Mouse (Mus musculus) CD4-positive, CD25-positive, alpha-beta regulatory T cell, adult 9 weeks (primary cell): ENCODE measurements around the gene Cspg4. TPM values are rescaled to one million over a fixed set of nuclear protein-coding genes. Genes with fewer than 3 reads are reported as not detected.

Experiments
- polyA plus RNA-seq: library from polyadenylated mRNA; unstranded; fragments of 100-300 nt; shearing (Covaris generic); gene quantifications from one replicate; pipeline ENCODE4 v1.2.1, GENCODE M21; 2017

Gene Cspg4
- polyA plus RNA-seq, result not detected

DNA sequence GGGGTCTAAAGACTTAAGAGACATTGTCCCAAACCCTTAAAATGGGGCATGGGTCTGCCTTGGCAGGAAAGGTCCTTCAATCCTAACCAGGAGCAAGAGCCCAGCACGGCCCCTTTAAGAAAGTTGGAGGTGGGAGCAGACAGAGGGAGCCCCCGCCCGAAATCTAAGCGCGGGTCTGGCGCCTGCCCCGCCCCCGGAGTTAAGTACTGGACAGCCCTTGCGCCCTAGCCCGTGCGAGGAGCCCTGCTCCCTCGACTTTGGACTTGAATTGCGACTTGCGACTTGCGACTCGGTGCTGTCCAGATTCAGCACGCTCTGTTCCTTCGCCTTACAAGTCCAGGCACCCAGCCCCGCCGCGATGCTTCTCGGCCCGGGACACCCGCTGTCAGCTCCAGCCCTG lies at the start of gene Cspg4:
Cspg4 (plus strand) TSS at position 202 of the 400 bp plus-strand sequence.

DNA sequence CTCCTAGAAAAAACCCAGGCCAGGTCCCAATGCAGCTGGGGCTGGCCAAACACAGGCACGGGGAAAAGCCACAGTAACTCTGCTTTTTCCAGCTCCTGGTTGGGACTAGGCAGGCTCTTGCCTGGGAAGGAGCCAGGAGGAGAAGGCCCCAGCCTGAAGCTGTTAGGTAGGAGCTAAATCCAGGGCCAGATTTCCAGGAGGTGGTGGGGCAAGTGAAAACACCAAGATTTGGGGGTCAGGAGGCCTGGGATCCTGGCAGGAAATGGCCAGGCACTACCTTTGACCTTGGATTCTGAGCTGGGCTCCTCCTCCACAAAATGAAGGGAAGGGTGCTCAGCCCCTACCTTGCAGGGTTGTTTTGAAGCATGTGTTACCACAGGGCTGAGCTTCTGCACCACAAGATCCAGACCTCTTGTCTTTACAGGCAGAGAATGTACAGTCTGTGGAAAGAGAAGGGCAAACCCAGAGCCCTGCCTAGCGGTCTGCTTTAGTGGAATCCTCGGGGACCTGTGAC lies 560 bp upstream of the Cspg4 start, which contains the start of gene Odf3l1:
Odf3l1 (minus strand) TSS at position 464 of the 514 bp plus-strand sequence.

DNA sequence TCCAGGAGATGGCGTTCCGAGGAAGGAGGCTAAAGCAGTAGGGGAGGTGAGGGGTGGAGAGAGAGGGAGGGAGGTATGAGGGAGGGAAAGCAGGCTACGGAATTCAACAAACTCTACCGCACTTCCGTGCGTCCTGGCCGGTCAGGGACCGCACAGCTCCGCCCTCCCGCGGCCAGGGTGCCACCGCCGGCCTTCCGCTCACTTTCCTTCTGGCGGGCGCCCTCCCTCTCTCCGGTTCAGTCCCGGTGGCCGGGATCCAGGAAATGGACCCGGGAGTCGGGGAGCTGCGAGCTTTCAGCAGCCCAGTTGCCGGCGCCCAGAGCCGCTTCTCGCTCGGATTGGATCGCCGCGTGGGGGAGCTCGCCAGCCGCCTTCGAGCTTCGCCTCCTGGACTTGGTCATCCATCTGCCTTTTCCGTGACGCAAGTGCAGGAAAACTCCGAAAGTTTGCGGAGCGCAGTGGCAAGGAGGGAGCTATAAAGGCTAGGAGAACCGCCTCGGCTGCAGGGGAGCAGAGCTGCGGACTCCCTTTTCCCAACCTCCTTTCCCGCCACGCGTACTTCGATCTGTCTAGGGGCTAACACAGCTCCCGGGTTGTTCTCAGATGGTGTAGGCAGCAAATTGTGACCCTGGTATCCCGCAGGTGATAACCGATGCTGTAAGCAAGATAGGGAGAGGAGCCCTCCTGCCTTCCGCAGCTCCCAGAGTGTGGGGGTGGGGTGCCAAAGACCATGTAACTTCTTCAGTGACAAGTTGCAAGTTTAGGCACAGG lies 63.4 kb downstream of the Cspg4 start, which contains the start of gene Snx33:
Snx33 (minus strand) TSS at position 331 of the 771 bp plus-strand sequence.

DNA sequence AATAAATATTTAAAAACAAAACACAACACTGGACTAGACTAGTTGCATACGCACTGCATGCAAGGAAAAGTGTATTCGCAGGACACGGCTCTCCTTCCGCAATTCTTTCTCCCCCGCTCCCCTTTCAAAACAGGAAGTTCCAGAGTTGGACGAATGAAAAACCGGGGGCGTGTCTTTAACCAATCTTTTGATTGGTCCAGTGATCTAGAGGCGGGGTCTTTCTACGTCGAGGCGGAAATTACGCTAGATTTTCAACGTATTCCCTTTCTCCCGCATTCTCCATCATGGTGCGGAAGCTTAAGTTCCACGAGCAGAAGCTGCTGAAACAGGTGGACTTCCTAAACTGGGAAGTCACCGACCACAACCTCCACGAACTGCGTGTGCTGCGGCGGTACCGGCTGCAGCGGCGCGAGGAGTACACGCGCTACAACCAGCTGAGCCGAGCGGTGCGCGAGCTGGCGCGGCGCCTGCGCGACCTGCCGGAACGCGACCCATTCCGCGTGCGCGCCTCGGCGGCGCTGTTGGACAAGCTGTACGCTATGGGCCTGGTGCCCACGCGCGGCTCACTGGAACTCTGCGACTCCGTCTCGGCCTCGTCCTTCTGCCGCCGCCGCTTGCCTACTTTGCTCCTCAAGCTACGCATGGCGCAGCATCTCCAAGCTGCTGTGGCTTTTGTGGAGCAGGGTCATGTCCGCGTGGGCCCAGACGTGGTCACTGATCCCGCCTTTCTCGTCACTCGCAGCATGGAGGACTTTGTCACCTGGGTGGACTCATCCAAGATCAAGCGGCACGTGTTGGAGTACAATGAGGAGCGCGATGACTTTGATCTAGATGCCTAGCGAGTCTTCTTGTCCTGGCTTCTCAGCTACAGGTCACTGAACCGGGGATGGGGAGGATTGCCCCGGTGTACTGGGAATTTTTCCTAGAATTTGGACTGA lies 72.7 kb downstream of the Cspg4 start, which contains the start of gene Imp3:
Imp3 (plus strand) TSS at position 253 of the 938 bp plus-strand sequence.

Other genes starting within 250 kb of the Cspg4 start
- gene Lingo1, start 68.6 kb upstream of the Cspg4 start, polyA plus RNA-seq, result not detected
- gene Odf3l1, start 354 bp upstream of the Cspg4 start, polyA plus RNA-seq, result not detected
- 15.8 TPM for gene Snx33, start 63.3 kb downstream of the Cspg4 start, polyA plus RNA-seq
- 22.8 TPM for gene Imp3, start 72.4 kb downstream of the Cspg4 start, polyA plus RNA-seq
- 22.7 TPM for gene Snupn, start 85.8 kb downstream of the Cspg4 start, polyA plus RNA-seq
- 3.1 TPM for gene Ptpn9, start 129.9 kb downstream of the Cspg4 start, polyA plus RNA-seq
- 55.3 TPM for gene Sin3a, start 207.0 kb downstream of the Cspg4 start, polyA plus RNA-seq